Mouse (Mus musculus): ENCODE data around the gene Car10. TPM values are rescaled to one million over a fixed set of nuclear protein-coding genes. Genes with fewer than 3 reads are reported as not detected.
A peak's percentile ranks its signal among the peaks of the same experiment; 100 is the strongest.

The Car10 gene
- 0.04 and 0.05 TPM in 2 replicates for polyA plus RNA-seq (2015; fragmentation: Nextera tagmentation; extraction: Ambion mirVana)

DNA sequence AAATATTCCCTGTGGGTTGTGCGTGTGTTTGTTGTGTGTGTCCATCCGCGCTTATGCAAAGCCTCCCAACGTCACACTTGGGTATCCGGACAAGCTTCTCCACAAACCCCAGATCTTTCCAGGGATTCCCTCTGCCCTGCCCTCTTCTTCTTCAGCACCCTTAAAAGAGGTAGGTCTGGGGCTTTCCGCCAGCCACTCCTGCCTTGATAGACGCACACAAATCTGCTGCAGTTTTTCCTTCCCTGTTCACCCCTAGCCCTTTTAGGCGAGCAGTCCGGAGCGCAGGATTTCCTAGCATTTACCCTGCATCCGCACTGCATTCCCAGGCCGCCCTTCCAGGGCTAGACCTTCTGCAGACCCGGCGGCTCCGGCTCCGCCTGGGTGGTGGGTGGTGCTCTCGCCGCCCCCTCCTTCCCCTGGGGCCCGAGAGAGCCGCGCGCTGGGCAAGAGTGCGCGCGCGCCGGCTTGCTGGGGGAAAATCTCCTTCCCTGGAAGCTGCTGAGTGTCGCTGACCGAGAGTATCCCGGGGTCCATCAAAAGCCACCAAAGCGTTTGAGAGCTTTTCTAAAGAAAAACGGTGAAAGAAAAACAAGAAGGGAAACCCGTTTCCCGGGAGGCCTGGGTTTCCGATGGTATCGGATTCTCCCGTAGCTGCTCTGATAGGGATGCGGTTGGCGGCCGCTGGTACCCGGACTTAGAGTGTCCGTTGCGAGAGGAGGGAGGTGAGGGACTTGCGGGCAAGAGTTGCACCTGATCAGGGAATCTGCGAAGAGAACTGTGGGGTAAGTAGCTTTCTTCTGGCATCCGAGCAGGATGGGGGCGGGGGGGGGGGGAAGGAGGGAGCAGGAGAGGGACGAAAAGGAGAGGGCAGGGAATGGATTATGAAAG lies at the start of gene Car10:
TSS of gene Car10 (plus strand) at position 88 of the 888 bp plus-strand sequence.
- Histone ChIP-seq H3K27me3 (ENCODE audit: control insufficient read depth, insufficient read depth, low read length) (peaks cover 16% of the 10 kb centered on the region), H3K36me3 (ENCODE audit: control insufficient read depth, insufficient read depth, low read length) (no peaks in the 10 kb centered on the region), H3K27ac (replicated peaks) (no peak within 1 kb of the TSS), H3K9me3 (ENCODE audit: control insufficient read depth, low read length) (no peaks in the 10 kb centered on the region), H3K4me1 (replicated peaks; ENCODE audit: control insufficient read depth, insufficient read depth) (no peaks in the 10 kb centered on the region), H3K4me3 (ENCODE audit: low read depth, low read length) (peak within 1 kb of the TSS; percentile 32), H3K4me2 (replicated peaks; ENCODE audit: low read depth) (peak within 1 kb of the TSS; percentile 51), H3K9ac (ENCODE audit: low read length) (no peak within 1 kb of the TSS)
- under 1% methylated on average over 46 of the region's 48 CpGs for WGBS
- DNase-seq (ENCODE audit: low spot score): no peak
- ATAC-seq (ENCODE audit: low FRiP score, low TSS enrichment): no peak
- TF ChIP-seq EP300 (optimal IDR thresholded peaks at IDR 0.05) (no peak), CTCF (IDR thresholded peaks at IDR 0.05; ENCODE audit: low read depth) (no peak)

DNA sequence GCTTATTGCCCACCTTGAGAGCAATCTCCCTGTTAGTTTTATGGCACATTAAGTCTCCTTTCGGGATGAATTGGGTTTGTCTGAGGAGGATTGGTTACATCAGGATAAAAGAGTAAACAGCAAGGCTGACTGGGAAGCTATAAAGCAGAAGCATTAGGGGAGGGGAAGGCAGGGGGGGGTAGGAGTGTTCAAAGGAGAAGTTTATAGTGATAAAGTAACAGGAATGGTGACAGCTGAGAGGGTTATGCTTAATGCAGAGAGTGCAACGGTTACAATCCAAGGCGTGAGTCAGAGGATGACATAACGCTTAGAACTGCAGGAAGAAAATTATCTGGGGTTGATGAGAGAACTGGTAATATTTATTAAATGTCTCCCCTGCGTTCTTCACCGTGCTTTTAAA lies 32.8 kb upstream of the Car10 start:
- H3K9ac ChIP-seq (ENCODE audit: low read length): no peak overlapping the region
- no peak overlapping the region for H3K4me3 ChIP-seq (ENCODE audit: low read depth, low read length)
- no peaks in the 10 kb centered on the region for H3K4me1 ChIP-seq (replicated peaks; ENCODE audit: control insufficient read depth, insufficient read depth)
- DNase-seq (ENCODE audit: low spot score): no peak
- no peaks in the 10 kb centered on the region for H3K27me3 ChIP-seq (ENCODE audit: control insufficient read depth, insufficient read depth, low read length)
- no peak for ATAC-seq (ENCODE audit: low FRiP score, low TSS enrichment)
- no peak overlapping the region for H3K4me2 ChIP-seq (replicated peaks; ENCODE audit: low read depth)
- H3K9me3 ChIP-seq (ENCODE audit: control insufficient read depth, low read length): no peaks in the 10 kb centered on the region
- TF ChIP-seq EP300 (optimal IDR thresholded peaks at IDR 0.05): no peak
- no peak for TF ChIP-seq CTCF (IDR thresholded peaks at IDR 0.05; ENCODE audit: low read depth)
- H3K27ac ChIP-seq (replicated peaks): no peak overlapping the region
- H3K36me3 ChIP-seq (ENCODE audit: control insufficient read depth, insufficient read depth, low read length): no peaks in the 10 kb centered on the region
- 47% methylated on average over 6 of the region's 6 CpGs for WGBS

DNA sequence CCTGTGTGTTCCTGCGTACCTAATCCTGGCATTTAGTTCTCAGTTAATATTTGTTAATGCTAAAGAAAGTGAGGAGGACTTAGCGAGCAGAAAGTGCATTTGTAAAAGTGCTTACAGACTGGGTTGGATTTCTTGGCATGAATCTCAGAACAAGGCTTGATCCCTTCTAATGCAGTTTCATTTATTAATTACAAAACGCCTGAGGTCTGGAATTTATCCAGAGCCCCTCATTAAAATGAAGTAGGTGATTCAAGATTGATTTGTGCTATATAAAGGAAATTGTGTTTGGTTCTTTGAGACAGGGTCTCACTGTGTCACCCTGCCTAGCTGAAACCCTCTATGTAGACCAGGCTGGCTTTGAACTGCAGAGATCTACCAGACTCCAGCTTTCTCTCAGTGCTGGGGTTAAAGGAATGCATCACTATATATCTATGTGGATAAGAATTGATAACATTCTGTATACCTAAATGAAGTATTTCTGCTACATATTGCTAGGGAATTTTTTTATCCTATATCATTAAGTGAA lies 32.1 kb upstream of the Car10 start:
- no peak for ATAC-seq (ENCODE audit: low FRiP score, low TSS enrichment)
- no peaks in the 10 kb centered on the region for H3K27me3 ChIP-seq (ENCODE audit: control insufficient read depth, insufficient read depth, low read length)
- no peaks in the 10 kb centered on the region for H3K9me3 ChIP-seq (ENCODE audit: control insufficient read depth, low read length)
- no peak overlapping the region for H3K27ac ChIP-seq (replicated peaks)
- no peaks in the 10 kb centered on the region for H3K36me3 ChIP-seq (ENCODE audit: control insufficient read depth, insufficient read depth, low read length)
- 45% methylated on average over 3 of the region's 3 CpGs for WGBS
- no peak overlapping the region for H3K4me2 ChIP-seq (replicated peaks; ENCODE audit: low read depth)
- TF ChIP-seq CTCF (IDR thresholded peaks at IDR 0.05; ENCODE audit: low read depth) (no peak), EP300 (optimal IDR thresholded peaks at IDR 0.05) (no peak)
- no peak overlapping the region for H3K4me3 ChIP-seq (ENCODE audit: low read depth, low read length)
- DNase-seq (ENCODE audit: low spot score): no peak
- H3K9ac ChIP-seq (ENCODE audit: low read length): no peak overlapping the region
- no peaks in the 10 kb centered on the region for H3K4me1 ChIP-seq (replicated peaks; ENCODE audit: control insufficient read depth, insufficient read depth)

DNA sequence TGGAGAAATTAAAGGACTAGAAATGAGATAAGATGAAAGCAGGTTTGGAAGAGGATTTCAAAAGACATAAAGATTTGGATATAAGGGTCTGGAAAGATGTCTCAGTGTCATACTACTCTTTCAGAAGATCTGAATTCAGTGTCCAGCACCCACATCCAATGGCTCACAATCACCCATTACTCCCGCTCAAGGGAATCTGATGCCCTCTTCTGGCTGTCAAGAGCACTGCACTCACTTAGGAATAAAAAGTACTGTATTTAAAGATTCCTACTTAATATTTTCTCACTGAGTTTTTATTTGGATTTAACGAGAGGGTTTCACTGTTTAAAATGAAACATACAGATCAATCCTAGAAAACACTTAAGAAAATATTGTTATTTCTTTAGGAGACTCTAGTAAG lies 2.2 kb upstream of the Car10 start:
- H3K36me3 ChIP-seq (ENCODE audit: control insufficient read depth, insufficient read depth, low read length): no peaks in the 10 kb centered on the region
- TF ChIP-seq CTCF (IDR thresholded peaks at IDR 0.05; ENCODE audit: low read depth) (peak; percentile 46; the same call in 1 of the 2 replicates), EP300 (optimal IDR thresholded peaks at IDR 0.05) (no peak)
- no peaks in the 10 kb centered on the region for H3K4me1 ChIP-seq (replicated peaks; ENCODE audit: control insufficient read depth, insufficient read depth)
- WGBS: 14% methylated on average over 2 of the region's 2 CpGs
- H3K9me3 ChIP-seq (ENCODE audit: control insufficient read depth, low read length): no peaks in the 10 kb centered on the region
- H3K27ac ChIP-seq (replicated peaks): no peak overlapping the region
- peaks cover 16% of the 10 kb centered on the region for H3K27me3 ChIP-seq (ENCODE audit: control insufficient read depth, insufficient read depth, low read length)
- H3K4me2 ChIP-seq (replicated peaks; ENCODE audit: low read depth): no peak overlapping the region
- no peak overlapping the region for H3K4me3 ChIP-seq (ENCODE audit: low read depth, low read length)
- no peak for ATAC-seq (ENCODE audit: low FRiP score, low TSS enrichment)
- H3K9ac ChIP-seq (ENCODE audit: low read length): no peak overlapping the region
- no peak for DNase-seq (ENCODE audit: low spot score)

DNA sequence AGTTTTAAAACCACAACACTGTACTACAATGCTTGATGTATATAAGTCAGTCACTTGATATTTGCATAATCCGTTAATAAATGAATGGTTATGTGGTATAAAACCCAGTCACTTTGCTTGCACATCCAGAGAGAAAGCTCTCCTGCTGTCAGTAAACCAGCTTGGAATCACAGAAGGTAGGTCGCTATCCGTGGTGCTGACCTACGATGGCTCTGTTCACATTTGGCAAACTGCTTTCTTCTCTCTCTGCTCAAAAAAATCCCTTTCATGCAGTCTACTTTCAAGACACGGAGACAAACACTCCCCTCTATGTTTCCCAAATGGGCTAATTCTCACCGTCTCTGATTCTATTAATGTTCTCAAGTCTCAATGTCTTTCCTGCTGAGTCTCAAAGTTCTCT lies 827 bp upstream of the Car10 start:
- no peaks in the 10 kb centered on the region for H3K4me1 ChIP-seq (replicated peaks; ENCODE audit: control insufficient read depth, insufficient read depth)
- H3K27me3 ChIP-seq (ENCODE audit: control insufficient read depth, insufficient read depth, low read length): peaks cover 16% of the 10 kb centered on the region
- DNase-seq (ENCODE audit: low spot score): peak; percentile 51
- no peak overlapping the region for H3K4me3 ChIP-seq (ENCODE audit: low read depth, low read length)
- no peaks in the 10 kb centered on the region for H3K36me3 ChIP-seq (ENCODE audit: control insufficient read depth, insufficient read depth, low read length)
- no peak overlapping the region for H3K27ac ChIP-seq (replicated peaks)
- no peak overlapping the region for H3K9ac ChIP-seq (ENCODE audit: low read length)
- no peaks in the 10 kb centered on the region for H3K9me3 ChIP-seq (ENCODE audit: control insufficient read depth, low read length)
- under 1% methylated on average over 6 of the region's 6 CpGs for WGBS
- TF ChIP-seq EP300 (optimal IDR thresholded peaks at IDR 0.05) (no peak), CTCF (IDR thresholded peaks at IDR 0.05; ENCODE audit: low read depth) (no peak)
- ATAC-seq (ENCODE audit: low FRiP score, low TSS enrichment): no peak
- no peak overlapping the region for H3K4me2 ChIP-seq (replicated peaks; ENCODE audit: low read depth)

DNA sequence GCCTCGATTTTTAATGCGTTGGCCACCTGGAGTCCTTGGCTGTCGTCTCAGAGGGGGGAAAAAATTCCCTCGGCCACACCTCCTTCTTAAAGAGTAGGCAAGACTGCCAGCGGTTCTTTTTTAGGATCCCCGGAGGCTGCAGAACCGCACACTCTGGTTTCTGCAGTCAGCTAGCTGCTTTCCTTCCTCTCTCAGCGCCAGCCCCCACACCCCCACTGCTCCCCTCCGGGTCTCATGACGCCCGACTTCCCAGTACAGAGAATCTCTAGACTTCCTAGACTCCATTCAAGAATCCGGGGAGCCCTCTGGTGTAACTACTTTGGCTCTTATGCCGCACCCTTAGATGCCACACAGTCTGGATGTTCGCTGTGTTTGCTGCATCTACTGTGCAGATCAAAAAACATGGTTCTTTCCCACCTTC lies 387 bp upstream of the Car10 start:
- H3K9me3 ChIP-seq (ENCODE audit: control insufficient read depth, low read length): no peaks in the 10 kb centered on the region
- 4% methylated on average over 14 of the region's 14 CpGs for WGBS
- no peak for ATAC-seq (ENCODE audit: low FRiP score, low TSS enrichment)
- H3K27ac ChIP-seq (replicated peaks): no peak overlapping the region
- H3K4me1 ChIP-seq (replicated peaks; ENCODE audit: control insufficient read depth, insufficient read depth): no peaks in the 10 kb centered on the region
- H3K9ac ChIP-seq (ENCODE audit: low read length): no peak overlapping the region
- no peak overlapping the region for H3K4me3 ChIP-seq (ENCODE audit: low read depth, low read length)
- no peak overlapping the region for H3K4me2 ChIP-seq (replicated peaks; ENCODE audit: low read depth)
- TF ChIP-seq EP300 (optimal IDR thresholded peaks at IDR 0.05) (no peak), CTCF (IDR thresholded peaks at IDR 0.05; ENCODE audit: low read depth) (no peak)
- H3K27me3 ChIP-seq (ENCODE audit: control insufficient read depth, insufficient read depth, low read length): peaks cover 16% of the 10 kb centered on the region
- H3K36me3 ChIP-seq (ENCODE audit: control insufficient read depth, insufficient read depth, low read length): no peaks in the 10 kb centered on the region
- no peak for DNase-seq (ENCODE audit: low spot score)
